Mouse (Mus musculus): ENCODE measurements around the gene Ptger1. TPM values are rescaled to one million over a fixed set of nuclear protein-coding genes. Genes with fewer than 3 reads are reported as not detected.

The Ptger1 gene
- polyA plus RNA-seq, 1 experiment from 2014 or later = 0.58 TPM

DNA sequence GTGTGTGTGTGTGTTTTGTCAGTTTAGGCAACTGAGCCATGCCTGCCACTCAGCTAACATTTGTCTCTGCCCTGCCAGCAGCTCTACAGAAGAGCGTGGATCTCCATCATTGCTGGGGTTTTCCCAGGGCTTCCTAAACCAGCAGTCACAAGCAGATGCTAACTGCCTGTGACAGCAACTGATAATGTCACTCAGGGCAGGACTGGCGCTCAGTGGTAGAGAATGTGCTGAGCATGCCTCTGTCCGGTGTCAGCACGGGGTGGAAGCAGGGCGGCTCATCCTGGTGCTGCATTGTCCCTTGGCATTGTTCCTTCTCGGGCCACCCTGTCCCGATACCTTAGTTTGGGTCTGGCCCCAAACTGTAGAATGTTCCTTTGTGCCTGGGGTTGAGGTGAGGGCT is 42.9 kb upstream of the Ptger1 start:
- 53% methylated on average over 7 of the region's 7 CpGs for WGBS
- H3K9me3 ChIP-seq (ENCODE audit: control insufficient read depth, low read length) = 0 out of 2 replicates have a peak, but pooled peaks cover under 1% of the 10 kb centered on the region
- no peaks in the 10 kb centered on the region for H3K27me3 ChIP-seq (ENCODE audit: control insufficient read depth, insufficient read depth, low read length)
- no peak overlapping the region for H3K27ac ChIP-seq (replicated peaks in 1 of 2; ENCODE audit: control insufficient read depth in 1 of 2, insufficient read depth in 1 of 2, low read depth in 2 of 2, low read length in 2 of 2)
- H3K36me3 ChIP-seq (ENCODE audit: control insufficient read depth, insufficient read depth, low read length) = no peaks in the 10 kb centered on the region
- no peak overlapping the region for H3K9ac ChIP-seq (ENCODE audit: low read length)
- ATAC-seq (ENCODE audit: insufficient number of reproducible peaks, insufficient read depth, low FRiP score, low read depth) = no peak
- no peak overlapping the region for H3K4me2 ChIP-seq (ENCODE audit: low read length)
- H3K4me1 ChIP-seq (ENCODE audit: control insufficient read depth in 2 of 2, insufficient read depth in 2 of 2, low read length in 2 of 2) = peaks cover 3% of the 10 kb centered on the region in 2 experiments; a peak in 1 of 4 replicates
- H3K4me3 ChIP-seq (ENCODE audit: control insufficient read depth in 1 of 2, insufficient read depth in 1 of 2, low read depth in 1 of 2, low read length in 2 of 2) = no peak overlapping the region

- no peaks in the 10 kb centered on the region for H3K9me3 ChIP-seq (ENCODE audit: control insufficient read depth, low read length)
- H3K27ac ChIP-seq (replicated peaks in 1 of 2; ENCODE audit: control insufficient read depth in 1 of 2, insufficient read depth in 1 of 2, low read depth in 2 of 2, low read length in 2 of 2) = no peak overlapping the region
- no peak for ATAC-seq (ENCODE audit: insufficient number of reproducible peaks, insufficient read depth, low FRiP score, low read depth)
- 30% methylated on average over 3 of the region's 3 CpGs for WGBS
- H3K27me3 ChIP-seq (ENCODE audit: control insufficient read depth, insufficient read depth, low read length) = no peaks in the 10 kb centered on the region
- no peak overlapping the region for H3K9ac ChIP-seq (ENCODE audit: low read length)
- H3K4me2 ChIP-seq (ENCODE audit: low read length) = no peak overlapping the region
- no peaks in the 10 kb centered on the region for H3K36me3 ChIP-seq (ENCODE audit: control insufficient read depth, insufficient read depth, low read length)
- peaks cover 3% of the 10 kb centered on the region in 2 experiments; a peak in 1 of 4 replicates for H3K4me1 ChIP-seq (ENCODE audit: control insufficient read depth in 2 of 2, insufficient read depth in 2 of 2, low read length in 2 of 2)
- no peak overlapping the region for H3K4me3 ChIP-seq (ENCODE audit: control insufficient read depth in 1 of 2, insufficient read depth in 1 of 2, low read depth in 1 of 2, low read length in 2 of 2)
Observed at GRCm38 (mm10) chr8:83624739-83625138, 41.7 kb upstream of the Ptger1 start.

DNA sequence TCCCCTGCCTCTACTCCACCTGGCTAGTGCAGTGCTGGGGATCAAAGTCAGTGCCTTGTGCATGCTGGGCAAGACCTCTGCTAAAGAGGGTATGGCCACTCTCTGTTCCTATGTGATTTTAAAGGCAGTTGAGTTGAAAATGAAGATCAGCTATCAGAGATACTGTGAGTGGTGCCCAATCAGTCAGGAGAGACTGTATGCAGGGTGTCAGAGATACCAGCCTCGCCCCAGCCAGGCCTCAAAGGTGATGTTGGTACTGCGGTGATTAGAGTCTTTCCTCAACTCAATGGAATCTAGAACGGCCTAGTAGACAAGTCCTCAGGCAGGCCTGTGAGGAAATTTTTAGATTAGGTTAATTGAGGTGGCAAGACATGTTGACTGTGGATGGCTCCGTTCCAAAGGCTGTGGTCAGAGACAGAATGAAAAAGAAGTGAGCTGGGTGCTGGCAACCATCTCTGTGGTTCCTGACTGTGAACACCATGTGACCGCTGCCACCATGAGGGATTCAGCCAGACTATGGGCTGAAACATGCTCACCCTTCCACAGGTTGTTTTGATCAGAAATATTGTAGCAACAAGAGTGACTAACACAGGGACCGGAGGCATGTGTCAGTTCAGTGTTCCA is 40.7 kb upstream of the Ptger1 start:
- Histone ChIP-seq H3K9ac (ENCODE audit: low read length) (no peak overlapping the region), H3K4me3 (ENCODE audit: control insufficient read depth in 1 of 2, insufficient read depth in 1 of 2, low read depth in 1 of 2, low read length in 2 of 2) (no peak overlapping the region), H3K4me2 (ENCODE audit: low read length) (no peak overlapping the region), H3K27me3 (ENCODE audit: control insufficient read depth, insufficient read depth, low read length) (no peaks in the 10 kb centered on the region), H3K36me3 (ENCODE audit: control insufficient read depth, insufficient read depth, low read length) (no peaks in the 10 kb centered on the region), H3K4me1 (ENCODE audit: control insufficient read depth in 2 of 2, insufficient read depth in 2 of 2, low read length in 2 of 2) (peaks cover 3% of the 10 kb centered on the region in 2 experiments; a peak in 1 of 4 replicates), H3K9me3 (ENCODE audit: control insufficient read depth, low read length) (no peaks in the 10 kb centered on the region), H3K27ac (replicated peaks in 1 of 2; ENCODE audit: control insufficient read depth in 1 of 2, insufficient read depth in 1 of 2, low read depth in 2 of 2, low read length in 2 of 2) (no peak overlapping the region)
- WGBS = 79% methylated on average over 6 of the region's 6 CpGs
- no peak for ATAC-seq (ENCODE audit: insufficient number of reproducible peaks, insufficient read depth, low FRiP score, low read depth)

GRCm38 (mm10) chr8:83632083-83632707 is 34.3 kb upstream of the Ptger1 start:
- no peak for ATAC-seq (ENCODE audit: insufficient number of reproducible peaks, insufficient read depth, low FRiP score, low read depth)
- Histone ChIP-seq H3K9ac (ENCODE audit: low read length) (no peak overlapping the region), H3K4me2 (ENCODE audit: low read length) (no peak overlapping the region), H3K27ac (replicated peaks in 1 of 2; ENCODE audit: control insufficient read depth in 1 of 2, insufficient read depth in 1 of 2, low read depth in 2 of 2, low read length in 2 of 2) (no peak overlapping the region), H3K27me3 (ENCODE audit: control insufficient read depth, insufficient read depth, low read length) (no peaks in the 10 kb centered on the region), H3K4me3 (ENCODE audit: control insufficient read depth in 1 of 2, insufficient read depth in 1 of 2, low read depth in 1 of 2, low read length in 2 of 2) (no peak overlapping the region), H3K4me1 (ENCODE audit: control insufficient read depth in 2 of 2, insufficient read depth in 2 of 2, low read length in 2 of 2) (no peaks in the 10 kb centered on the region), H3K36me3 (ENCODE audit: control insufficient read depth, insufficient read depth, low read length) (no peaks in the 10 kb centered on the region), H3K9me3 (ENCODE audit: control insufficient read depth, low read length) (0 out of 2 replicates have a peak, but pooled peaks cover 8% of the 10 kb centered on the region)
- 81% methylated on average over 7 of the region's 7 CpGs for WGBS

DNA sequence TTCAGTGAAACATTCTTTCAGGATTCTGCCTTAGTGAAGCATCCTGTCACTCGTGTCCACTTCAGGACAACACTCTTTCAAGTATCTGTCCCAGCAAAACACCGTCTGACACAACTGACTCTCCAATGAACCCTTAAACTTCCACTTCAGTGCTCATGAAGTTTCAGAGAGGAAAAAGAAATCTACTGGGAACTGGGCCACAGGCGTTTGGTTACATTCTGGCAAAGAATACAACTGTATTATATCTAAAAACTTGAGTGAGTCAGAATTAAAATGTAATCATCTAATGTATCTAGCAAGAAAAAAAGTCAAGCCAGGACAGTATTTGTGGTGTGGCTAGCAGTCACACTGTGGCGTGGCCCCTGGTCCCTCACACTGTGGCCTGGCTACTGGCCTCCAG is 27.6 kb upstream of the Ptger1 start:
- Histone ChIP-seq H3K27ac (replicated peaks in 1 of 2; ENCODE audit: control insufficient read depth in 1 of 2, insufficient read depth in 1 of 2, low read depth in 2 of 2, low read length in 2 of 2) (no peak overlapping the region), H3K9ac (ENCODE audit: low read length) (no peak overlapping the region), H3K27me3 (ENCODE audit: control insufficient read depth, insufficient read depth, low read length) (no peaks in the 10 kb centered on the region), H3K4me2 (ENCODE audit: low read length) (no peak overlapping the region), H3K4me1 (ENCODE audit: control insufficient read depth in 2 of 2, insufficient read depth in 2 of 2, low read length in 2 of 2) (no peaks in the 10 kb centered on the region), H3K9me3 (ENCODE audit: control insufficient read depth, low read length) (0 out of 2 replicates have a peak, but pooled peaks cover 8% of the 10 kb centered on the region), H3K4me3 (ENCODE audit: control insufficient read depth in 1 of 2, insufficient read depth in 1 of 2, low read depth in 1 of 2, low read length in 2 of 2) (no peak overlapping the region), H3K36me3 (ENCODE audit: control insufficient read depth, insufficient read depth, low read length) (no peaks in the 10 kb centered on the region)
- no peak for ATAC-seq (ENCODE audit: insufficient number of reproducible peaks, insufficient read depth, low FRiP score, low read depth)
- 57% methylated on average over 4 of the region's 4 CpGs for WGBS

GRCm38 (mm10) chr8:83639649-83640048 is 26.8 kb upstream of the Ptger1 start:
- Histone ChIP-seq H3K4me2 (ENCODE audit: low read length) (no peak overlapping the region), H3K27ac (replicated peaks in 1 of 2; ENCODE audit: control insufficient read depth in 1 of 2, insufficient read depth in 1 of 2, low read depth in 2 of 2, low read length in 2 of 2) (no peak overlapping the region), H3K4me3 (ENCODE audit: control insufficient read depth in 1 of 2, insufficient read depth in 1 of 2, low read depth in 1 of 2, low read length in 2 of 2) (no peak overlapping the region), H3K27me3 (ENCODE audit: control insufficient read depth, insufficient read depth, low read length) (no peaks in the 10 kb centered on the region), H3K9me3 (ENCODE audit: control insufficient read depth, low read length) (0 out of 2 replicates have a peak, but pooled peaks cover 8% of the 10 kb centered on the region), H3K4me1 (ENCODE audit: control insufficient read depth in 2 of 2, insufficient read depth in 2 of 2, low read length in 2 of 2) (no peaks in the 10 kb centered on the region), H3K36me3 (ENCODE audit: control insufficient read depth, insufficient read depth, low read length) (no peaks in the 10 kb centered on the region), H3K9ac (ENCODE audit: low read length) (no peak overlapping the region)
- WGBS = 70% methylated on average over 5 of the region's 5 CpGs
- no peak for ATAC-seq (ENCODE audit: insufficient number of reproducible peaks, insufficient read depth, low FRiP score, low read depth)

GRCm38 (mm10) chr8:83647511-83647910 is 19.0 kb upstream of the Ptger1 start:
- WGBS = 92% methylated on average over 11 of the region's 11 CpGs
- H3K4me2 ChIP-seq (ENCODE audit: low read length) = no peak overlapping the region
- no peak overlapping the region for H3K27ac ChIP-seq (replicated peaks in 1 of 2; ENCODE audit: control insufficient read depth in 1 of 2, insufficient read depth in 1 of 2, low read depth in 2 of 2, low read length in 2 of 2)
- H3K9ac ChIP-seq (ENCODE audit: low read length) = no peak overlapping the region
- peaks cover 3 to 4% of the 10 kb centered on the region in 2 experiments for H3K4me1 ChIP-seq (ENCODE audit: control insufficient read depth in 2 of 2, insufficient read depth in 2 of 2, low read length in 2 of 2)
- no peak for ATAC-seq (ENCODE audit: insufficient number of reproducible peaks, insufficient read depth, low FRiP score, low read depth)
- no peak overlapping the region for H3K4me3 ChIP-seq (ENCODE audit: control insufficient read depth in 1 of 2, insufficient read depth in 1 of 2, low read depth in 1 of 2, low read length in 2 of 2)
- H3K27me3 ChIP-seq (ENCODE audit: control insufficient read depth, insufficient read depth, low read length) = no peaks in the 10 kb centered on the region
- H3K9me3 ChIP-seq (ENCODE audit: control insufficient read depth, low read length) = no peaks in the 10 kb centered on the region
- no peaks in the 10 kb centered on the region for H3K36me3 ChIP-seq (ENCODE audit: control insufficient read depth, insufficient read depth, low read length)
